Mouse (Mus musculus): Measurements from ENCODE around the gene Lmf2. TPM values are rescaled to one million over a fixed set of nuclear protein-coding genes. Genes with fewer than 3 reads are reported as not detected.

The Lmf2 gene
- polyA plus RNA-seq, 1 experiment, result 13.5 TPM

GRCm38 (mm10) chr15:89309962-89310498 is 45.4 kb downstream of the Lmf2 start:
- peak overlapping the region; percentile 81 for H3K27ac ChIP-seq (ENCODE audit: insufficient read depth, low read length)
- peaks cover 29% of the 10 kb centered on the region for H3K4me1 ChIP-seq (ENCODE audit: control insufficient read depth, insufficient read depth, low read length)
- TF ChIP-seq CTCF (IDR thresholded peaks at IDR 0.05; ENCODE audit: extremely low read depth, insufficient read depth, low read length) (no peak), POLR2A (IDR thresholded peaks at IDR 0.05; ENCODE audit: extremely low read depth, insufficient read depth, low read length) (no peak)
- H3K4me3 ChIP-seq (ENCODE audit: insufficient read depth, low read length), result no peak overlapping the region

- H3K4me1 ChIP-seq (ENCODE audit: control insufficient read depth, insufficient read depth, low read length), result peaks cover 28% of the 10 kb centered on the region
- no peak overlapping the region for H3K27ac ChIP-seq (ENCODE audit: insufficient read depth, low read length)
- TF ChIP-seq CTCF (IDR thresholded peaks at IDR 0.05; ENCODE audit: extremely low read depth, insufficient read depth, low read length) (no peak), POLR2A (IDR thresholded peaks at IDR 0.05; ENCODE audit: extremely low read depth, insufficient read depth, low read length) (no peak)
- no peak overlapping the region for H3K4me3 ChIP-seq (ENCODE audit: insufficient read depth, low read length)
Observed at GRCm38 (mm10) chr15:89308406-89309139, 46.9 kb downstream of the Lmf2 start.

GRCm38 (mm10) chr15:89307461-89307860 is 48.0 kb downstream of the Lmf2 start:
- Histone ChIP-seq H3K4me3 (ENCODE audit: insufficient read depth, low read length) (no peak overlapping the region), H3K4me1 (ENCODE audit: control insufficient read depth, insufficient read depth, low read length) (peaks cover 23% of the 10 kb centered on the region), H3K27ac (ENCODE audit: insufficient read depth, low read length) (no peak overlapping the region)
- TF ChIP-seq CTCF (IDR thresholded peaks at IDR 0.05; ENCODE audit: extremely low read depth, insufficient read depth, low read length) (no peak), POLR2A (IDR thresholded peaks at IDR 0.05; ENCODE audit: extremely low read depth, insufficient read depth, low read length) (no peak)

GRCm38 (mm10) chr15:89305966-89306365 is 49.5 kb downstream of the Lmf2 start:
- Histone ChIP-seq H3K4me3 (ENCODE audit: insufficient read depth, low read length) (no peak overlapping the region), H3K4me1 (ENCODE audit: control insufficient read depth, insufficient read depth, low read length) (peaks cover 22% of the 10 kb centered on the region), H3K27ac (ENCODE audit: insufficient read depth, low read length) (no peak overlapping the region)
- TF ChIP-seq CTCF (IDR thresholded peaks at IDR 0.05; ENCODE audit: extremely low read depth, insufficient read depth, low read length) (no peak), POLR2A (IDR thresholded peaks at IDR 0.05; ENCODE audit: extremely low read depth, insufficient read depth, low read length) (no peak)

Other genes starting within 250 kb of the Lmf2 start
- gene Tubgcp6, start 232.5 kb downstream of the Lmf2 start, polyA plus RNA-seq (2012; rRNA removed), result 31.8 and 34.1 TPM in 2 replicates
- gene Hdac10, start 227.0 kb downstream of the Lmf2 start, polyA plus RNA-seq (2012; rRNA removed), result 31.3 and 36.0 TPM in 2 replicates
- 21.0 and 22.3 TPM in 2 replicates for gene Mapk12, start 215.0 kb downstream of the Lmf2 start, polyA plus RNA-seq (2012; rRNA removed)
- 91.5 and 93.7 TPM in 2 replicates for gene Mapk11, start 206.0 kb downstream of the Lmf2 start, polyA plus RNA-seq (2012; rRNA removed)
- 51.0 and 52.9 TPM in 2 replicates for gene Plxnb2, start 174.9 kb downstream of the Lmf2 start, polyA plus RNA-seq (2012; rRNA removed)
- gene Dennd6b, start 159.2 kb downstream of the Lmf2 start, polyA plus RNA-seq (2012; rRNA removed), result 137 and 148 TPM in 2 replicates
- 119 and 135 TPM in 2 replicates for gene Ppp6r2, start 144.1 kb downstream of the Lmf2 start, polyA plus RNA-seq (2012; rRNA removed)
- 264 and 276 TPM in 2 replicates for gene Sbf1, start 40.3 kb downstream of the Lmf2 start, polyA plus RNA-seq (2012; rRNA removed)
- gene Adm2, start 32.9 kb downstream of the Lmf2 start, polyA plus RNA-seq (2012; rRNA removed), result not detected in 2 replicates
- not detected in 2 replicates for gene Miox, start 21.3 kb downstream of the Lmf2 start, polyA plus RNA-seq (2012; rRNA removed)
- 119 TPM in 2 replicates for gene Ncaph2, start 60 bp upstream of the Lmf2 start, polyA plus RNA-seq (2012; rRNA removed)
- 35.2 and 36.9 TPM in 2 replicates for gene Sco2, start 18.2 kb upstream of the Lmf2 start, polyA plus RNA-seq (2012; rRNA removed)
- gene Tymp, start 21.4 kb upstream of the Lmf2 start, polyA plus RNA-seq (2012; rRNA removed), result 3.1 and 3.7 TPM in 2 replicates
- gene Odf3b, start 23.6 kb upstream of the Lmf2 start, polyA plus RNA-seq (2012; rRNA removed), result 5.4 and 5.6 TPM in 2 replicates
- 0.71 and 0.85 TPM in 2 replicates for gene Klhdc7b, start 29.3 kb upstream of the Lmf2 start, polyA plus RNA-seq (2012; rRNA removed)
- gene Syce3, start 54.8 kb upstream of the Lmf2 start, polyA plus RNA-seq (2012; rRNA removed), result 0.33 TPM in 1 of 2 replicates, not detected in the other
- 2.5 and 2.7 TPM in 2 replicates for gene Cpt1b, start 70.2 kb upstream of the Lmf2 start, polyA plus RNA-seq (2012; rRNA removed)
- gene C730034F03Rik, start 73.9 kb upstream of the Lmf2 start, polyA plus RNA-seq (2012; rRNA removed), result 2.8 and 3.2 TPM in 2 replicates
- gene Gm44502, start 74.0 kb upstream of the Lmf2 start, polyA plus RNA-seq (2012; rRNA removed), result 0.08 and 0.21 TPM in 2 replicates
- gene Chkb, start 74.2 kb upstream of the Lmf2 start, polyA plus RNA-seq (2012; rRNA removed), result 60.0 and 66.7 TPM in 2 replicates
- 141 and 146 TPM in 2 replicates for gene Mapk8ip2, start 98.3 kb upstream of the Lmf2 start, polyA plus RNA-seq (2012; rRNA removed)
- gene Arsa, start 121.8 kb upstream of the Lmf2 start, polyA plus RNA-seq (2012; rRNA removed), result 39.9 and 40.2 TPM in 2 replicates
- 98.8 and 99.7 TPM in 2 replicates for gene Shank3, start 144.0 kb upstream of the Lmf2 start, polyA plus RNA-seq (2012; rRNA removed)
- 3.2 and 4.4 TPM in 2 replicates for gene Acr, start 212.7 kb upstream of the Lmf2 start, polyA plus RNA-seq (2012; rRNA removed)
- gene Rabl2, start 236.3 kb upstream of the Lmf2 start, polyA plus RNA-seq (2012; rRNA removed), result 96.6 and 101 TPM in 2 replicates

All from cortical plate, adult 2 months (tissue).